Mouse (Mus musculus) hematopoietic multipotent progenitor cell, adult 10-12 weeks (in vitro differentiated cells): ENCODE results near the gene Gm6509. TPM values are rescaled to one million over a fixed set of nuclear protein-coding genes. Genes with fewer than 3 reads are reported as not detected.

Experiments
- polyA plus RNA-seq: library from polyadenylated mRNA; stranded (reverse); fragments of >175 nt; gene quantifications from 2 replicates; pipeline ENCODE4 v1.2.3, GENCODE M21; 2012; ENCODE audit warnings: low replicate concordance

Gm6509 gene
- not detected in 2 replicates for polyA plus RNA-seq

GRCm38 (mm10) chr5:94623679-94624078, at the start of gene Gm6509:
Gene Gm6509, plus strand, starts transcription at chr5:94623979.

GRCm38 (mm10) chr5:94616242-94616641, 7.5 kb upstream of the Gm6509 start, which contains the start of gene Gm3147:
Gene Gm3147, minus strand, starts transcription at chr5:94616342.

GRCm38 (mm10) chr5:94648082-94648481, 24.3 kb downstream of the Gm6509 start, which contains the start of gene Gm6205:
Gene Gm6205, plus strand, starts transcription at chr5:94648382.

Other genes starting within 250 kb of the Gm6509 start
- not detected in 2 replicates for gene Gm7682, start 178.2 kb upstream of the Gm6509 start, polyA plus RNA-seq
- not detected in 2 replicates for gene Gm3139, start 97.7 kb upstream of the Gm6509 start, polyA plus RNA-seq
- not detected in 2 replicates for gene Gm3147, start 7.6 kb upstream of the Gm6509 start, polyA plus RNA-seq
- not detected in 2 replicates for gene Gm6205, start 24.4 kb downstream of the Gm6509 start, polyA plus RNA-seq
- not detected in 2 replicates for gene Gm3183, start 241.5 kb downstream of the Gm6509 start, polyA plus RNA-seq